Mouse (Mus musculus): ENCODE measurements around the gene Ly6g5c.

DNA sequence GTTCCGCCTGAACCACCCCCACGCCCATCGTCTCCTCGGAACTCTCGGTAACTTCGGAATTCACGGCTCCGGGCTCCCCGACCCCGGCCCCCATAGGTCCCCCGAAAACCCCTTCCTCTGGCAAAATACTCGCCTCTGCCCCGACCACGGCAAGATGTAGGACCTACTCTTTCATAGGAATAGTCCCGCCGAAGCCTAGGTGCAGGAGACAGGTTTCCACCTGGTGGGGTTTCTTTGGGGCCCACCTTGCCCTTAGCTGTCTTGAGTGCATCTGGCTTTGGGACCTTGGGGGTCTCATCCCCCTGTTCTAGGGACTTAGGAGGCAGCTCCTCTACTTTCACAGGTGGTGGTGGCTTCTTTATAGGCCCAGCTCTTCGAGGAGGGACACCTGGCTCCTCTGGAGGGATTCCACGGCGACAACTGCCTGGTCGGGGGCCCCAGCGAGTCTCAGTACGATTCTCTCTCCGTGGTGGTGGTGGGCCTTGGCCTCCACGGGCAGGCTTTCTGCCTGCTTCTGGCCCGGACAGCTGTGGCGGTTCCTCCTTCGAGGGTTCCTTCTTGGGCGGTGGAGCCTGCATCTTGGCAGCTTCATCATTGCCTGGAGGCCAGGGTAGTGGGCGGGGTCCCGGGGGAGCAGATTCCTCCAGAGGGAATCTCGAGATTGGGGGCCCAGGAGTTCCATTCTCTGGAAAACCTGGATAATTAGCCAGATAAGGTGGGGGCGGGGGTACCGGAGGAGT lies 48.6 kb downstream of the Ly6g5c start:
- no peak for TF ChIP-seq GATA1 (IDR thresholded peaks at IDR 0.05; ENCODE audit: borderline replicate concordance, low read length)
- TF ChIP-seq FLI1 (IDR thresholded peaks at IDR 0.05; ENCODE audit: low read length): no peak

Data from megakaryocyte, embryonic 14.5 days (primary cell).